Mouse (Mus musculus): Measurements from ENCODE around the gene Dhx32.

The Dhx32 gene

DNA sequence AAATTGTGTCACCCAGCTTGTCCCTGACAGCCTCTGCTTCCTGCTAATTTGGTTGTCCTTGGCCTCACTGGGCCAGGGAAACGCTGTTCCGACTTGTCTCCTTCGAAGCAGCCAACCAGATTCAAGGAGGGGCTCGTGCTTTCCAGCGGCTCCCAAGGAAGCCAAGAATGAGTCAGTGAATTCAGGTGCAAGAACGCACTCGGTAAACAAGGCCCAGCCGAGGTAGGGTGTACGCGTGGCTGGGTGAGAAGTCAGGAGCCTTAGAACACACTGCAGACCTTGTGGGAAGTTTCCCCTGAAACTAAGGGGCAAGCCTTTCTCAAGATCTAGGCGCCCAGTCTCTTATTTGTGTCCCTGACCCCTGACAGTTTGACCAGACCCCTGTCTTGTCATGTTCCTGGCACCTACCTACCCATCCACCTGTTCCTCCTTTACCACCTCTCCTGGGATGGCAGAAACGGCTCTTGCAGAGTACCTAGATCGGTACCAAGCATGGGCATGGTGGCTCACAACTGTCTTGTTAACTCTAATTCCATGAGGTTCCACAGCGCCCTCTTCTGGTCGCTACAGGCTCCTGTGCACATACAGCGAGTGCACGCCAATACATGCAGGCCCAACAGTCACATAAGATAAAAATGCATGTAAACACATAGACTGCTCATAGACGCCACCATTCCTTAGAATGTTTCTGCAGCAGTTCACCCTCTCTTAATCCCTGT lies at the start of gene Dhx32:
Dhx32 (minus strand) TSS at position 10 of the 719 bp plus-strand sequence.
- DNase-seq, result peak; percentile 56

DNA sequence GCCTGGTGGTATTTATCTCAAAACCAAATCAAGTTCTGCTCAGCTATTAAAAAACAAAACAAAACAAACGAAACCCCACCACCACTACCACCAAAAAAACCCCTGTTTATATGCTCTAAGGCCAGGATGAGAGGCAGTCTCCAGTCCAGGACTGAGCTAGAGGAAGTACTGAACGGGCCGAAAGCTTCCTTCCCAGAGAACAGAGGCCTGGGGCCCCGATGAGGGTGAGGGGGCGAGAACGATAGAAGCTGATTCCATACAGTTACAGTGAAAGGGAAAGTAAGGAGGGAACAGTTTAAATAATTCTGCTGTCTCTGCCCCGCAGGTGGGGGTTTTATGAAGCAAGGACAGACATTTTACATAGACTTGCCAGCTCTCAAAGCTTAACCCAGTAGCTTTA lies 47.1 kb upstream of the Dhx32 start:
- no peak for DNase-seq

DNA sequence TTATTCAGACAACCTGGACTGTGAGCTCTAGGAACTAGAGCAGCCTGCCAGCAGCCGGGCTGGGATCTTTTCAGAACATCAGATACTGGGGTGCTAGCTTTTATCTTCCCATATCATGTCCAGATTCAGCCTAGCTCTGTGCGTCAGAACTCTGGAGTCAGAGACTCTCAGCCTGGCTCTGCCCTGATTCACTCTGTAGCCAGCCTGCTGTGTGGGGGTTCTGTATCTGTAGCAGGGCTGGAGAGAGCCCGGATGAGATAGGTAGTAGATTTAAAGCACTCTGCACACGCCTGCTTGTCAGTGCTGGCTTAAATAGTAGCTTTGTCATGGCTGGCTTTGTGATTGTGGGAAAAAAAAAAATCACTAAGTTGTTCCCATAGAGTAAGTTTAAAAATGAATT lies 46.0 kb upstream of the Dhx32 start:
- no peak for DNase-seq

DNA sequence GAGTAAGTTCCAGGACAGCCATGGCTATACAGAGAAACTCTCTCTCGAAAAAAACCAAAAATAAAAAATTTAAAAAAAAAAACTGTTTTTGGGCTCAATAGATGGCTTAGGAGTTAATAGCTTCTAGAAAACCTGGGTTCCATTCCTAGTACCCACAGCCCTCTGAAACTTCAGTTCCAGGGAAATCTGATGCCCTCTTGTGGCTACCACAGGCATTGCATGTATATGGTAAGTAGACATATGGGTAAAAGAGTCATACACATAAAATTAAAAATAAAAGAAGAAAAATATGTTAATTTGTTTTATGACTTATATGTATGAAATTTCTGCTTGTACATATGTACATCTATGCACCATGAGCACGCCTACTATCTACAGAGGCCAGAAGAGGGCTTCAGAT lies 42.1 kb upstream of the Dhx32 start:
- no peak for DNase-seq

DNA sequence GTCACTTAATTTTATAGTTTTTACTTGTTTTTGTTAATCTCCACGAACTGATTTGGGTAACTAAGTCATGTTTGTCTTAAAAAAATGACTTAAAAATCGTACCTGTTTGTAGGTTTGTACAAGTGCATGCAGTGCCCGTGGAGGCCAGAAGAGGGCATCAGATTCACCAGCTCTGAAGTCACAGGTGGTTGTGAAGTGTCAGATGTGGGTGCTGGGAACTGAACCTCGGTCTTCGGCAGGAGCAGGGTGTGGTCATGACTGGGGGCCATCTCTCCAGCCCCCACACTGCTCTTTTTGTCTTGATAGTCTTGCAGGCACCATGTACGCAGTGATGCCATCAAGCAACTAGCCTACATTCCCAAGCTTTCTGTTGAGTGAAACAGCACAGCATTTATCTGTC lies 41.2 kb upstream of the Dhx32 start:
- DNase-seq, result no peak

DNA sequence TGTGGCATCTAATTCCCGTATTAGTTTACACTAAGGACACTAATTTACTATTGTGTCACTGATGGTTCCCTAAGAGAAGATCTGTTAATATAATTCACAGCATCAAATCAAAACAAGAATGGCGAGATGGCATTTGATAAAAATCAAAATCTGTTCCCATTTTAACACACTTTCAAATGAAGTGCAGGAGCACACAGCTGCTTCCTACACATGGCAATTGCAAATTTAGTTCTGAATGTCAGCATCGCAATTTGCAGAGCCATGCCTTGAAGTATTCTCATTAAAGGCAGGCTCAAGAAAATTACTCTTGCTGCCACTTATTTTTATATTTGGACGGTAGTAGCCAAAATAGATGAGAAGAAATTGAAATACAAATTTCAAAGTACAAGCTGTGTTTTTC lies 30.8 kb upstream of the Dhx32 start:
- no peak for DNase-seq

DNA sequence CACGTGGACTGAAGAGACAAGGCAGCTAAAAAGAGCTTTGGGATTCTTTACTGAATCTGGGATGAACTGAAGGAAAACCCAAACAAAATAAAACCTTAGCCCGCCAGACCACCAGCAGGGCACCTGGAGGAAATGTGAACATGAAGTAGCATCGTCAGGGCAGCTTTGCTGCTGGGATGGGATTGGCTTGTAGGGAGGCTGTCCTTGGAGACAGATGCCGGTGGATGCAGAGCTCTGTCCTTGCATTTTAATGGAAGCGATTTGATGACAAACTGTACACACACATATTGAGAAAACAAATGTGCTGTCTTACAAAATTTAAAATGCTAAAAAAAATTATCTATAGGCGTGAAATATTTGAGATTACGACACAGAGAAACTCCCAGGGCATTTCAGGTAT lies 30.4 kb upstream of the Dhx32 start:
- DNase-seq, result no peak

DNA sequence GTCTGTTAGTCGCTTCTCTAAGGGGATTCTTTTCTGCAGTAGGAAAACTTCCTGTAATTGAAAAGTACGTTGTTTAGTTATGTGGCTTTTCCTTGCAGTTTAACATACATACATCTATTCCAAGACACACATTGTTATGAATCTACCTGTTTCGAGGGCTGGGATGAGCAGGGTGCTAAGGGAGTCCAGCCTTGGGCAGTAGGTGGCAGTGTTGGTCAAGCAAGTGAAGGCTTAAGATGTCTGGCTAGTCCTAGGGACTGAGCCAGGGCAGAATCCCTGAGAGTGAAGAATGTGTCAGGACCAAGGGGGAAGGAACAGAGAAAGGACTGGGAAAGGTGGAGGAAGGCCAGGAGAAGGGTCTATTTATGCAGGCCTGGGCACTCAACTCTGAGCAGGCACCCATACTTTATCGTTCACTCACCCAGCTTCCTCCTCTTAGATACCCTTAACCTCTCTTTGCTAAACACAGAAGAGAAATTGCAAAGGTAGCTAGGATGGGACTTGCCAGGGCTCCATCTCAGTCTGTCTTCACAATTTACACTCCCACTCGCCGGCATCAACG lies 23.2 kb upstream of the Dhx32 start:
- DNase-seq, result peak; percentile 39

DNA sequence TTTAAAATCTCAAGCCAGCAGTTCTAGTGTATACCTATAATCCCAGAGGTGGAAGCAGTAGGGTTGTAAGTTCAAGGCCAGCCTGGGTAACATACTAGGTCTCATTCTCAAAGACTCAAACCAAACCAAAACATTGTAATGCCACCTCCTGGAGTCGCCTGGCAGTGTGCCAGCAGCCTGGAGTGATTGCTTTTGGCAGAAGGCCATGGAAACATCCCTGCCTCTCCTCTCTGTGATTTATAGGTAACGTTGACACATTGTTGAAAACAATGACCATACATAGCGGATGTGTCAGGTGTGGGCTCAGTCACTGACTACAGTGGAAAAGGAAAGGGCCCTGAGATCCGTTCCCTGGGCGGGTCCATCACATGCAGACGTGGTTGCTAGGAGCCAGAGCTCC lies 19.3 kb upstream of the Dhx32 start:
- DNase-seq, result no peak

DNA sequence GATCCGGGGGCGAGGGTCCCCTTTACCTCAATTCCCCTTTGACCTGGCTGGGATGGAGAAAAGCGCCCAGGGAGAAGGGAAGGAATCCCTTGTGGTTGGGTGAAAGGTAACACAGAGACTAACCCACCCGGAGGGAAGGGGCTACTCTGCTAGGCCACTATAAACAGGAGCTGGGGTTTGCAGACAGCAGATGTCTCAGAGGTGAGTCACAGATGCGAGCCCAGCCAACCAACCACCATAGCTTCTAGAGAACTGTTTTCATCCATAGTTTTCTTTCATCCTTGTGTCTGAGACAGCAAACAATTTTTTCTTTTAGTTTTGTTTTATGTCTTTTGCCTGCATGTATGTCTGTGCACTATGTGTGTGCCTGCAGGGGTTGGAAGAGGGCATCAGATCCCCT lies 17.4 kb upstream of the Dhx32 start:
- no peak for DNase-seq

DNA sequence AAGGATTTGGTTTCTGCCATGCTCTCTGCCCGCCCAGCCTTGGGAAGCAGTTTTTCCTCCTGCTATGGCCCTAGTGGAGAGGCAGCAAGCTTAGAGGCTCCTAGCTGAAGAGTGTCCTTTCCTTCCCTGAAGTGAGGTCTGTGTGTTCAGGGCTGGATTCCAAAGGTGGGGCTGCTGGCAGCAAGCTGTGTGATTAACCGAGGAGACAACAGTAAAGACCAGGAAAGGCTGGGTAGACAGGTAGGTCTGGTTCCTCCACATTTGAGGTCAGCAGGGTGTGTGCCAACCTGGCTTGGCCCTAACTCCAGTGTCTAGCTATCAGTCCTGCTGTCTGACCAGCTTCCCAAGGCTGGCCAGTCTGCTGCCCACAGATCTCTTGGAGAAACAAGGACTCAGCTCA lies 12.2 kb upstream of the Dhx32 start:
- DNase-seq, result no peak

DNA sequence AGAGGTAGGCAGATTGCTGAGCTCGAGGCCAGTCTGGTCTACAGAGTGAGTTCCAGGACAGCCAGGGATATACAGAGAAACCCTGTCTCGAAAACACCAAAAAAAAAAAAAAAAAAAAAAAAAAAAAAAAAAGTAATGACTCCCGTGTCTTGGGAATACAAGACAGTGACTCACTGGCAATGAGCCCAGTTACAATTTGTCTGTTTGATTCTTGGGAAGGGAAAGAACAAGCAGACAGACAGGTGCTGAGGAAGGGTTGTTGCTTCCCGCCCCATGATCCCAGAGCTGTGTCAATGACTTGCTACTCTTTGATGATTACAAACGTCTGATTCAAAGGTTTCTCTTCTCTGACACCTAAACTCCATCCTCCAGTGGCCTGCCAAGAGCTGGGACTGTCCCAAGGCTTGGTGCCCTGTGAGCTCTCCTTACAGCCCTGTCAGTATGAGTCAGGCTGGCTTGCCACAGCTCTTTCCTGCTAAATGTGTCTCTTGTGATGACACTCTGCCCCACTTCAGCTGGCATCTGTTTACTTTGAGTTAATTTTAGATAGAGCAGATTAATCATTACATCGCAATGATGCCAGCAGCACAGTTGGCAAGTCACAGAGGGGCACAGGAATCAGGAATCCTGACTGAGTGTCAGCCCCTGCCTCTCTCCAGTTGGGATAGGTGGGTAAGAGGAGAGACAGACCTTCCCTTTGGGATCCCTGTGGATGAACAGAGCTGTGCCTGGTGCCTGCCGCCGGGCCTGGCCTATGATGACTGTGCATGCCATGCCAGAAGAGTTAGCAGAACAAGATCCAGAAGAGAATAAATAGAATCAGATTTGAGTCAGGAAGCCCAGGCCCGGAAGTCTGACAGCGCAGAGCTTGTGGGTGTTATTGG lies 11.0 kb upstream of the Dhx32 start:
- peak; percentile 63 for DNase-seq

DNA sequence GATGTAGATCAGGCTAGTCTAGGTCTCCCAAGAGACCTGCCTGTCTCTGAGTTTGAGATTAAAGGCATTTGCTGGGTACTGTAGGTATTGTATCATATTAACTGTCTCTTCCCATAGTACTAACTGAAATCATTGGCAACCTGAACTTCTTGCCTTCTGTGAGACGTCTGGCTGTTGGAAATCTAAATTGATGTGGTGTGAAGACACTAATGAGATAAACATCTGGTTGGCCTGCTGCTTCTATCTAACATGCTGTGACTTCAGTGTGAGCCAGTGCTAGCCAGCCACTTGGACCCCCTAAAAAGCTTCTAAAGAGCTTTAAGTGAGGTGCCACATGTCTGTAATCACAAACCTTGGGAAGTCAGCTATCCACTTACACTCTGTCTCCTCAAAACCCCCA lies 10.2 kb upstream of the Dhx32 start:
- DNase-seq, result no peak

DNA sequence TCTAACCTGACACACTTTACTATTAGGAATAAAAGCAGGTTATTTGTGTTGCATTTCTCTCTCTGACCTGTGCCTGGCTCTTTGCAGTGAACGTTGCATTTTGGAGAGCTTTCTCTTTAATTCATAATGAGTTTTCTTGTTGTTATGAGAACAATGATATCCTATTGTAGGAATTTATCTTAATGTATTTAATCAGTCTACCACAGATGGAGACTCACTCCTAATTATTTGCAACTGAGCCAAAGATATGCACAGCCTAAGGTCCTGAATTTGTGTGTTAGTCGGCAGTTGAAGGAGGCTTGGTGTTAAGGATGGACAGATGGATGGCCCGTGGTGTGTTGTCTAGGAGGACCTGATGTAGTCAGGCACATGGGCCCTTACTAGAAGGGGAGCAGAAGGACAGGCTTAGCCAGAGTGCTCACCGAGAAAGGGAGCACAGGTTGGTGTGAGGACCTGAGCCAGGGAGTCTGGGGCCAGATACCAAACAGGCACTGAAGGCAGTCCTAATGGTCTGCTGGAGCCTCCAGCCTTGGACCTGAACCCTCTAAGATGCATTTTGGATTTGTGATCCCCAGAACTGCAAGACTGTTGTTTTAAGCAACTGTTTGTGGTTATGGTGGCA lies 8.2 kb upstream of the Dhx32 start:
- DNase-seq, result no peak

DNA sequence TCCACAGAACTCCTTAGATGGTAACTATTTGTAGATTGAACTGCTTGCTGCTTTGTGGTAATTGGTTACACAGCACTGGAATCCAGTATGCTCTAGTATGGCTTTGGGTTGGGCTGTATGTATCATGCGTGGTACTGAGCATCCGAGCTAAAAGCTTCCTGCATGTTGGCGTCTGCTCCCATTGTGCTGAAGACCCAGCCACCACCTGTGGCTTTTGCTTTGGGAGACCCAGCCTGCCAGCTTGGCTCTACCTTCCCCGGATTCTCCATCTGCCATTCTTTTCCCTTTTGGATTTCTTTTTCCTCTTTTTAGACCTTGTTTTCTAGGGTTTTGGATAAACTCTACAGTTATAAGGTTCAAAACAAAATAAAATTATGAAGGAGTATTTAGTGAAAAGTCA lies 7.6 kb upstream of the Dhx32 start:
- no peak for DNase-seq

DNA sequence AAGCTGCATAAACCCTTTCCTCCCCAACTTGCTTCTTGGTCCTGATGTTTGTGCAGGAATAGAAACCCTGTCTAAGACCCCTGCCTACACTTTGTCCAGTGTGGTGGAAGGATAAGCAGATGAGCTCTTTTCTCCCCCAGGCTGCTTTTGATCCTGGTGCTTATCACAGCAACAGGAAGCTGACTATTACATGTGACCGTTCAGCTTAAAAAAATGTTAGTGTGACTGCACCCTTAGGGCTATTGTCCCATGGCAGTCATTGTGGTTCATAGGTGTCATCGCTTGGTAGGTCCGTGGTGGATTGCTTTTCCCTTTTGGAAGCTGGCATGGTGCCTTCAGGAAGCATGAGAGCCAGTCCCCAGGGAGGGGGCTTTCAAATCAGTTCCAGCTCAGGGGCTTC lies 5.6 kb upstream of the Dhx32 start:
- DNase-seq, result no peak

DNA sequence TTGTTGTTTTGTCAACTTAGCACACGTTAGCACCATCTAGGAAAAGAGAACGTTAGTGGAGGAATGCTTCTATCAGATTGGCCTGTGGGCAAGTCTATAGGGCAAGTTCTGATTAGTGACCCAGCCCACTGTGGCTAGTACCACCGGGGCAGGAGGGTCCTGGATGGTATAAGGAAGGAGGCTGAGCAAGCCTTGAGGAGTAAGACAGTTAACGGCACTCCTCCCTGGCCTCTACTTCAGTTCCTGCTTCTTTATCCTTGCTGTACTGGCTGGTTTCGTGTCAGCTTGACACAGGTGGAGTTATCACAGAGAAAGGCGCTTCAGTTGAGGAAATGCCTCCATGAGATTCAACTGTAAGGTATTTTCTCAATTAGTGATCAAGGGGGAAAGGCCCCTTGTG lies 5.0 kb upstream of the Dhx32 start:
- no peak for DNase-seq

DNA sequence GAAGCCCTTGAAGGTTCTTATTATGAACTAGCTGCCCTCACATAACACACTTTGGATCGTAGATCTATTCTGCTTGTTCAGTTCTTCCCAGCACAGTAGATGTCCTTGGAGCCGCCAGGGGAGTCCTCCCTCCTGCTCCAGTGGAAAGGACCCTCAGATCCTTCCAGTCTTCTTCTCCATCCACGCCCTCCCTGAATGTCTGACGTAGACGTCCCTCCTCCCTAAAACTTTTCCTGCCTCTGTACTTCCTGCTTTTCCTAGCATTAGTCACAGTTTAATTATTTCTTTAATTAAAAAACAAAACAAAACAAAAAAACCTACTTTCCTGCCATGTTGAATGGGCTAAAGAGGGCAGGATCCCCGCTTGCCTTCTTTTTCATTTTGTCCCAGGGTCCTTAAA lies 535 bp downstream of the Dhx32 start:
- no peak for DNase-seq

DNA sequence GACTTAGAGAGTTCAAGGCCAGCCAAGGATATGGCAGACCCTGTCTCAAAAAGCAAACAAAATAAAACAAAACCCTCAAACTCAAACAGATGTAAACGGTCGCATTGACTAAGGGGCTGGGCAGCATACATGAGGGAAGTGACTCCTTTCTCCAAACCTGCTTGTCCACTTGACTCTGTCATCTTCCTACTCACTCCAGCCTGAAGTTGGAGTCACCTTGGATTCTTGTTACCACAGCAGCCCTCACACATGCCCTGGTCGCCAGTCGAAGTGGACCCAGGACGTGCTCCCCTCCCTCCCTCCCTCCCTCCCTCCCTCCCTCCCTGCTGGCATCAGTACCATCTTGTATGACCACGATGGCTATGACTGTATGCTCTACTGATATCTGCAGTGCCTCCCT lies 943 bp downstream of the Dhx32 start:
- no peak for DNase-seq

DNA sequence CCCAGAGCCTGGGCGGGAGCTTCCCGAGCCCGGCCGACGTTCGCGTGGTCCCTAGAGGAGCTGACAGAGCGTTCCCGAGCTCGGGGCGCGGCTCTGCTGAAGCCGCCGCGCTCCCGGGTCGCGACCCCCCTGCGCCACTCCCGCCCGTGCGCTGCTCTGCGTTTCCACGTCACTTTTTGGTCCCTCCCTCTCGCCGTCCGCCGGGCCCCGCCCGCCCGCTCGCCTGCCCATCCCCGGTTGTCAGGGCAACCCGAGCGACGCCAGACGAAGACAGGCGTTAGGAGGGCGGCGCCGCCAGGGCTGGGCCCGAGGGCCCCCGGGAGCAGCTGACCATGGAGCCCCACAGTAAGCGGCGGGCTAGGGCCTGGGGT lies 5.9 kb downstream of the Dhx32 start, which contains the start of gene Fank1:
Fank1 (plus strand) TSS at position 236 of the 371 bp plus-strand sequence.
- peak; percentile 84 for DNase-seq

DNA sequence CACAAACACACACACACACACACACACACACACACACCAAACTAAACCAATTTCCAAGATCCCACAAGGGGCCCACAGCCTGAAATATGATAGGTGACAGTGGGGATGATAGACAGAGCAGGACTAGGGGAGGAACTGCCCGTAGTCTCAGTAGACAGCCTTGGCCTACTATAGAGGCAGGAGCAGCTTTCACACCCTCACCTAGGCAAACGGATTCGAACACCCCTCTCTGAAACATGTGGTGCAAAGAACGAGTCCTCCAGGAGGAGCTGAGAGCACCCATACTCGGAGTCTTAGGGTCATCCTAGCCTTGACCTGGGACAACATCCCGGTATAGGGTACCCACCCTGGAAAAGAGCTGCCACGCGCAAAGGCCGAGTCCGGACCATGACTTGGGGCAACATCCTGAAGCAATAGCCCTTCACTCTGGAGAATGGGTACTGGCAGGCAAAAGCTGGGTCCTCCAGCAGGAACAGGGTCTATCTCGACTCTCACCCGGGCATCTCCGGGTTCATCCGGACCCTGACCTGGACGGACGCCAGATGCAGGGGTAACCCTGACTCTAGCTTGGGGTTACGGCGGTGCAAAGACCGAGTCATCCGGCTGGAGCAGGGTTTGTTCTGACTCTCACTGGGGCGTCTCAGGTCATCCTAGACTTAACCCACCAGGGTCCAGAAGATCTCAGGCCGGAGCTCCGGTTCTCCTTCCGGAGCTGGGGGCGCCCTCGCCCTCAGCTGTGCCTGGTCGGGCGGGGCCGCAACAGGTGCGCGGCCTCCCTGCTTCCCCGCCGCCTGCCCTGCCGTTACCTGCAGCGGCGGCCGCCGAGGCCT lies 6.5 kb downstream of the Dhx32 start:
- no peak for DNase-seq

DNA sequence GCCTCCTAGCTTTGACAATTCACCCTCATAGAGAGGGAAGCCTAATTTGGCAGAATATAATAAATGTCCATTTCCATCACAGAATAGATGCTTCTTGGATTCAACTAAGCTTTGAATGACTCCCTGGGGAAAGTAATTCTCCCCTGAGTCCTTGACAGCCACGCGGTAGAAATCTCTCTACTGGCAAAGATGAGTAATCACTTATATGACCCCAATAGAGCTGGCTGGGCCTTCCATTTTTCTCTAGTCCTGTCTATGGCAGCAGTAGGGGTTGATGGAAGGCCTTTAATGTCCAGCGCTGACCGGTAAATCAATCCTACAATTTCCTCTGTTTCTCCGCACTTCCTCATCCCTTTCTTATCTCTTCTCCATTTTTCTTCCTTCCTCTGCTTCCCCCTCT lies 7.3 kb downstream of the Dhx32 start:
- no peak for DNase-seq

DNA sequence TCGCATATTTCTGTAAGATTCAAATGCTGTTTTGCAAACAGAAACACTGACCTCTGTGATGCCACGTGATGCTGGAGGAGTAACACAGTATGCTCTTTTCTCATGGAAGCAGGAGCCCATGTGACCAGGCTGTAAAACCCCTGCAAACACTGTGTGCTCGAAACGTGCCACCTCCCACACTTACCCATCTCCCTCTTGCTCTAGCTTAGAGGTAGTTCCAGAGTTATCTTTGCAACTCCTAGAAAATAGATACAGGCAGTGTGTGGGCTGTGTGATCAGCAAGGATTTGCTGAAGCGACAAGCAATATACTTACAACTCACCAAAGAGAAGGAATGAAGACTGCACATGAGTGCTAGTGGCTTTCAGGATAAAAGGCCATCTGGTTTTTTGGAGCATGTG lies 14.0 kb downstream of the Dhx32 start:
- no peak for DNase-seq
